Mouse (Mus musculus): Measurements from ENCODE around the gene Hoxa6. TPM values are rescaled to one million over a fixed set of nuclear protein-coding genes. Genes with fewer than 3 reads are reported as not detected.

The Hoxa6 gene
- polyA plus RNA-seq, 1 experiment = 0.96 TPM

DNA sequence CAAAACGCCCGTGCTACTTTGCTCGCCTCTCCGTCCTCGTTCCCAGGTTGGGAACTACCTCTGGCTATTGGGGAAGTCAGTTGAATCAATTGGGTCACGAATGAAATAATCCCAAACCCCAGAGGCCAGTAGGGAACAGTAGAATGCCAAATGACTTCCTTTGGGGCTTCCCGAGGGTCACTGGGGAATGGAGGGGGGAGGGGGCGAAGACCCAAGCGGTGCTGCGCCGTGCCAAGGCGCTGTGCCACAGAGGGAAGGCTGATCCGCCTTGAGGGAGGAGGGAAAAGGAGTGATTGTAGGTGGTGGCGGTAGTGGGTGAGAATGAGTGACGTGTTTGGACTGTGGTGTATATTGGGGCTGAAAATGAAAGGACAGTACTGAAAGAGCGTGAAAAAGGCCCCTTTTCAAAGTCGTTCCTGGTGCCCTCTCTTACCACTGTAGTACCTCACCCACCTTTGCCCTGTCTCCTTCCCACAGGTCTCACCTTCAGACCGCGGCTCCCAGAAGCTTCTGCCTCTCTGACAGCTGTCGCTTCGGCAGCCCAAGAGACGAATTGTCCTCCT, 4.1 kb upstream of the Hoxa6 start:
- Histone ChIP-seq H3K36me3 (ENCODE audit: control insufficient read depth, insufficient read depth) (no peaks in the 10 kb centered on the region), H3ac (ENCODE audit: control insufficient read depth, insufficient read length, low read depth) (peak overlapping the region; percentile 78), H3K79me3 (ENCODE audit: low read depth) (peaks cover 48% of the 10 kb centered on the region), H3K27me3 (ENCODE audit: control insufficient read depth, insufficient read depth, insufficient read length) (no peaks in the 10 kb centered on the region), H3K4me3 (ENCODE audit: insufficient read depth, poor library complexity, severe bottlenecking) (peak overlapping the region; percentile 59), H3K79me2 (ENCODE audit: control insufficient read depth, insufficient read depth) (peaks cover 88% of the 10 kb centered on the region)
- TF ChIP-seq MYOD1 (IDR thresholded peaks at IDR 0.05; ENCODE audit: control insufficient read depth, insufficient read length, low read depth) (no peak), MYOG (IDR thresholded peaks at IDR 0.05; ENCODE audit: control insufficient read depth, extremely low read depth, insufficient read length) (no peak)

DNA sequence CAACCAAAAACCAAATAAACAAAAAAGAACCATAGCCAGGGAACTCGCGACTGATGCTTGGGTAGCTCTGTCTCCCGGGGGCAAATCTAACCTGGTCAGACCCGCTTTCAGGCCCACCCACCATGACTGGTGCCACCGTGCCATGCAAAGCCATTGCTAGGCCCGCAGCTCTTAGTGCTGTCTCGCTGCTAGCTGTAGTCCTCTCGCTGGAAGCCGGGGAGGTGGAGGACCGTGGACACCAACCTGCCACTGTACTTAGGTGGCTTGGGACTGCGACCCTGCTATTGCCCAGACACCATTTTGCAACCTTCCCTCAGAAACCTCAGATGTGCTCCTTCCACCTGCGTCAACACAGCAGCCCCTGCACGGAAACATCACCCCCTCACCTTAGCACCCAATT, 3.4 kb upstream of the Hoxa6 start:
- H3ac ChIP-seq (ENCODE audit: control insufficient read depth, insufficient read length, low read depth) = peak overlapping the region; percentile 30
- peaks cover 5% of the 10 kb centered on the region for H3K36me3 ChIP-seq (ENCODE audit: control insufficient read depth, insufficient read depth)
- peak overlapping the region; percentile 59 for H3K4me3 ChIP-seq (ENCODE audit: insufficient read depth, poor library complexity, severe bottlenecking)
- peaks cover 92% of the 10 kb centered on the region for H3K79me2 ChIP-seq (ENCODE audit: control insufficient read depth, insufficient read depth)
- H3K27me3 ChIP-seq (ENCODE audit: control insufficient read depth, insufficient read depth, insufficient read length) = no peaks in the 10 kb centered on the region
- H3K79me3 ChIP-seq (ENCODE audit: low read depth) = peaks cover 48% of the 10 kb centered on the region
- no peak for TF ChIP-seq MYOD1 (IDR thresholded peaks at IDR 0.05; ENCODE audit: control insufficient read depth, insufficient read length, low read depth)
- no peak for TF ChIP-seq FOSL1 (IDR thresholded peaks at IDR 0.05; ENCODE audit: insufficient read depth, low read length, poor library complexity, severe bottlenecking)
- no peak for TF ChIP-seq CTCF (IDR thresholded peaks at IDR 0.05; ENCODE audit: control insufficient read depth, insufficient read depth, insufficient read length)
- no peak for TF ChIP-seq MAX (IDR thresholded peaks at IDR 0.05)
- no peak for TF ChIP-seq MYOG (IDR thresholded peaks at IDR 0.05; ENCODE audit: control insufficient read depth, extremely low read depth, insufficient read length)
- no peak for TF ChIP-seq CEBPB (IDR thresholded peaks at IDR 0.05; ENCODE audit: low read depth)
- TF ChIP-seq USF1 (IDR thresholded peaks at IDR 0.05; ENCODE audit: low read depth) = no peak

DNA sequence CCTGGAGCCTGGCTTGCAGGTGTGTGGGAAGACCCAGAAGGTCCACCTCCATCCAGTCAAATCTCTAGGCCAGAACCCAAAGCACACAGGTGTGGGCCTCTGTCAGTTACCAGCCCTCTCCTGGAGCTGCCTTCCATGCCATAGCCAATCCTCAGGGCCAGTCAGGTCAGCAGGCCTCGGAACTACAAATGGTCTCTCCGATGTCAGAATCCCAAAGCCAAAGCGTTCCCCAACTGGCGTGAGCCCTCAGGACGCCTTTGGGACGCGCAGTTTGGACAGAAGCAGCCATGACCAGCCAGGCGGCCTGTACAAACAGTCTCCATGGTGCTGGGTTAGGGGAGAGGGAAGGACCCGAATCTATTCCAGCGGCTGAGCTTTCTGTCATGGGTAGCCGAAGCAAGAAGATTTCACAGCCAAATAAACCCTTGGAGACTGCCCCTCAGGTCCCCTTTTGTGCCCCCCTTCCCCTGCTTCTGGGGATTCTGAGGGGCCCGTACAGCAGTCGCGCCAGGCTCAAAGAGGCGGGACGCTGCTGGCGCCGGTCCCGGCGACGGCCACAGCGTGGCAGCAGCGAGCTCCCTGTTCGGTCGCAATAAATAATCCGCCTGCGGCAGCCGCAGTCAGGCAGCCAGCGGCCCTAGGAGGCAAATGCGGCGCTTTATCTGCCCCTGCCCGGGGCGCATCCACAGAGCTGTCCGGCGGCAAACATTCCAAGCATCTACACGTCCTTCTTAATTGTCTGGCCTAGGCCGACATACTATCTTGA, 2.8 kb upstream of the Hoxa6 start:
- Histone ChIP-seq H3K4me3 (ENCODE audit: insufficient read depth, poor library complexity, severe bottlenecking) (peak overlapping the region; percentile 59), H3K79me2 (ENCODE audit: control insufficient read depth, insufficient read depth) (peaks cover 87% of the 10 kb centered on the region), H3K79me3 (ENCODE audit: low read depth) (peaks cover 48% of the 10 kb centered on the region), H3ac (ENCODE audit: control insufficient read depth, insufficient read length, low read depth) (peak overlapping the region; percentile 71), H3K36me3 (ENCODE audit: control insufficient read depth, insufficient read depth) (peaks cover 11% of the 10 kb centered on the region), H3K27me3 (ENCODE audit: control insufficient read depth, insufficient read depth, insufficient read length) (no peaks in the 10 kb centered on the region)
- TF ChIP-seq FOSL1 (IDR thresholded peaks at IDR 0.05; ENCODE audit: insufficient read depth, low read length, poor library complexity, severe bottlenecking) = no peak
- peak; percentile 87 for TF ChIP-seq CTCF (IDR thresholded peaks at IDR 0.05; ENCODE audit: control insufficient read depth, insufficient read depth, insufficient read length)

DNA sequence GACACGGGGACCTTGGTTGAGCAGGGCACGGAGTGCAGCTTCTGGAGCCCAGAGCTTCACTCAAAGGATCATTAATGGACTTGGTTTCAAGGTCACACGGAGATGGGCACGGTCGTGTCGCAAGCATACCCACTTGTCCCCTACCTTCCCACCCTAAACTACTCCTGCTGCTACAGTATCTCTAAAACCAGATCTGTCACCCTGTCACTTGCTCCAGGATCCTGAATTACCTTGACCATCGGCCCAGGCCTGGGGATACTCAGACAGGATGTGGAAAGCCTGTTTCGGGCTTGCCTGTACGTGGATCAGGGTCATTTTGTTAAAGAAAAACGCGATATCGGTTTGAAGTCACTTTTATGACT, 1.1 kb upstream of the Hoxa6 start:
- H3ac ChIP-seq (ENCODE audit: control insufficient read depth, insufficient read length, low read depth) = no peak overlapping the region
- no peak overlapping the region for H3K4me3 ChIP-seq (ENCODE audit: insufficient read depth, poor library complexity, severe bottlenecking)
- no peak for TF ChIP-seq FOSL1 (IDR thresholded peaks at IDR 0.05; ENCODE audit: insufficient read depth, low read length, poor library complexity, severe bottlenecking)
- TF ChIP-seq MAX (IDR thresholded peaks at IDR 0.05) = no peak
- TF ChIP-seq CTCF (IDR thresholded peaks at IDR 0.05; ENCODE audit: control insufficient read depth, insufficient read depth, insufficient read length) = no peak
- TF ChIP-seq MYOG (IDR thresholded peaks at IDR 0.05; ENCODE audit: control insufficient read depth, extremely low read depth, insufficient read length) = no peak
- TF ChIP-seq USF1 (IDR thresholded peaks at IDR 0.05; ENCODE audit: low read depth) = no peak
- no peak for TF ChIP-seq MYOD1 (IDR thresholded peaks at IDR 0.05; ENCODE audit: control insufficient read depth, insufficient read length, low read depth)
- TF ChIP-seq CEBPB (IDR thresholded peaks at IDR 0.05; ENCODE audit: low read depth) = no peak
- no peaks in the 10 kb centered on the region for H3K27me3 ChIP-seq (ENCODE audit: control insufficient read depth, insufficient read depth, insufficient read length)
- H3K79me3 ChIP-seq (ENCODE audit: low read depth) = peaks cover 34% of the 10 kb centered on the region
- H3K36me3 ChIP-seq (ENCODE audit: control insufficient read depth, insufficient read depth) = peaks cover 28% of the 10 kb centered on the region
- peaks cover 71% of the 10 kb centered on the region for H3K79me2 ChIP-seq (ENCODE audit: control insufficient read depth, insufficient read depth)

DNA sequence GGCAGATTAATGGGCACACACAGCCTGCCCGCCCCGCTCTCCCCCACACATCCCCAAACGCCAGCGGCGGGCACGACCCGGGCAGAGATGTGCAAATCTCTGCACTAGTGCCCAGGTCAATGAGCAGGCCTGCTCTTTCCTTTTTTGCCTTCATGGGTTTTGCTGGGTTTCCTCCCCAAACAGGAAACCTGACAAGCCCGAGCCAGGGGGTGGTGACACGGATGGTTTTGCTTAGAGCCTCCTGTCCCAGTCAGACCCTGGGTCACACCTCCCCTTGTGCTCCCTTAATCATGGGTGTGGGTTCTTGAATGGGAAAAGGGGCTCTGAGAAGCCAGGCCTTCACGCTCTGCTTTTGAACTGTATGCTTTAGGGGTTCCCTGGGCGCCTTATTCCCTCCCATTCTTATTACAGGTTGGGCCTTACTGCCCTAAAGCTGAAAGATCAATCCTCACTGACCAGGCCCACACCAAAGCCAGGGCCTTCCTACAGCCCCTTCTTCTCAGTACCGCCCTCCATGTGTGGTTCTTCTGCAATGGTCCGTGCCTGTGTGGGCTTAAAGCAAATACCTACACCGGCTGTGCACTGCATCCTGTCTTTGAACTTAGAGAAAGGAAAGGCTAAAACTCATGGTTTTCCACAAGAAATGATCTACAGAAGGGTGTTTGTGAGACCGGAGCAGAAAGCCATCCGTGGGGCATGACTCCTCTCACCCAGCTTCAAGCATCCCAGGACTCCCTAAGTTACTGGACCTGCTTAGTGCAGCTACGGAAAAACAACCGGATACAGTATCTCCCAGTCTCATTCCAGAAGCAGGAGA, 554 bp upstream of the Hoxa6 start:
- peak overlapping the region; percentile 11 for H3K4me3 ChIP-seq (ENCODE audit: insufficient read depth, poor library complexity, severe bottlenecking)
- peaks cover 34% of the 10 kb centered on the region for H3K79me3 ChIP-seq (ENCODE audit: low read depth)
- peak overlapping the region; percentile 28 for H3ac ChIP-seq (ENCODE audit: control insufficient read depth, insufficient read length, low read depth)
- H3K36me3 ChIP-seq (ENCODE audit: control insufficient read depth, insufficient read depth) = peaks cover 34% of the 10 kb centered on the region
- no peaks in the 10 kb centered on the region for H3K27me3 ChIP-seq (ENCODE audit: control insufficient read depth, insufficient read depth, insufficient read length)
- peaks cover 65% of the 10 kb centered on the region for H3K79me2 ChIP-seq (ENCODE audit: control insufficient read depth, insufficient read depth)
- TF ChIP-seq CTCF (IDR thresholded peaks at IDR 0.05; ENCODE audit: control insufficient read depth, insufficient read depth, insufficient read length) (no peak), CEBPB (IDR thresholded peaks at IDR 0.05; ENCODE audit: low read depth) (no peak), USF1 (IDR thresholded peaks at IDR 0.05; ENCODE audit: low read depth) (no peak), MYOG (IDR thresholded peaks at IDR 0.05; ENCODE audit: control insufficient read depth, extremely low read depth, insufficient read length) (no peak), MAX (IDR thresholded peaks at IDR 0.05) (no peak), FOSL1 (IDR thresholded peaks at IDR 0.05; ENCODE audit: insufficient read depth, low read length, poor library complexity, severe bottlenecking) (no peak), MYOD1 (IDR thresholded peaks at IDR 0.05; ENCODE audit: control insufficient read depth, insufficient read length, low read depth) (no peak)
